Mouse (Mus musculus) lung, postnatal 10 days (tissue): ENCODE data around the gene Tln1.
A peak's percentile ranks its signal among the peaks of the same experiment; 100 is the strongest.
"Not testable (repeated sequence)": the region's sequence is repeated elsewhere in the genome, so short reads cannot be mapped to it uniquely, and the experiment has no call there.

Experiments
- DNase-seq: peaks from one replicate; pipeline ENCODE4 v3.0.0; 2021

Gene Tln1

DNA sequence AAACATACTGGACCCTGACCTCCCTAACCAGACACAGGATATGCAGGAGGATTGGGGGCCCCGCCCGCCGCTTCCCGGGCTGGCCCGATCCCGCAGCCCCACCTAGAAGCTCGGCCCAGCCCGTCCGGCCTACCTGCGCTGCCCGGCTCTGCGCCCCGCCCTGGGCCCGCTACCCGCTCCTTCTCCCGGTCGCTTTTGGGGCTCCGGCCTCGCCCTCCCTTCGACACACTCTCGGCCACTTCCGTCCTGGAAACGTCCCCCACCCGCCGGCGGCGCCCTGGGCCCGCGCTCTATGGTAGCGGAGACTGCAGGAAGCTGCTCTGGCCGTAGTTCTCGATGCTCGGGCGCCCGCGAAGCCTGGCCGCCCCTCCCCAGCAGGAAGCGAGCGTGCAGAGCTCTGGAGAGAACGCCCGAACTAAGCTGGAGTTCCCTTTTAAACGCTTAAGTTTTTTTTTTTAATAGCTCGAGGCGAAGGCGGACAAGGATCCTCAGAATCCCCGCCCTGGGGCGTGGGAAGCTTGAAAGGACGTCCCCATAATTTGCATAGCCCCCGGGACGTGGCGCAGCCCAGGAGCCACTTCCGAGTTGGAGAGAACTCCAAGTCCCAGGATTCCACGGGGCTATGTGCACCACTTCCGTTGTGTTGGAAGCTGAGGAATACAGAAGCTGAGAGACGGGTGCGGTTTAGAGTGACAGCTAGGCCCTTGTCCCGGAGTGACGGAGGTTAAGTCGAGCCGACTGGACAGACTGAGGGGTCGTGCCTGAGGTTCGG is at the start of gene Tln1, which contains the start of gene Creb3:
TSS of gene Tln1 (minus strand) at position 695 of the 772 bp plus-strand sequence.
TSS of gene Creb3 (plus strand) at position 336 of the 772 bp plus-strand sequence.
- peak; percentile 96 for DNase-seq

DNA sequence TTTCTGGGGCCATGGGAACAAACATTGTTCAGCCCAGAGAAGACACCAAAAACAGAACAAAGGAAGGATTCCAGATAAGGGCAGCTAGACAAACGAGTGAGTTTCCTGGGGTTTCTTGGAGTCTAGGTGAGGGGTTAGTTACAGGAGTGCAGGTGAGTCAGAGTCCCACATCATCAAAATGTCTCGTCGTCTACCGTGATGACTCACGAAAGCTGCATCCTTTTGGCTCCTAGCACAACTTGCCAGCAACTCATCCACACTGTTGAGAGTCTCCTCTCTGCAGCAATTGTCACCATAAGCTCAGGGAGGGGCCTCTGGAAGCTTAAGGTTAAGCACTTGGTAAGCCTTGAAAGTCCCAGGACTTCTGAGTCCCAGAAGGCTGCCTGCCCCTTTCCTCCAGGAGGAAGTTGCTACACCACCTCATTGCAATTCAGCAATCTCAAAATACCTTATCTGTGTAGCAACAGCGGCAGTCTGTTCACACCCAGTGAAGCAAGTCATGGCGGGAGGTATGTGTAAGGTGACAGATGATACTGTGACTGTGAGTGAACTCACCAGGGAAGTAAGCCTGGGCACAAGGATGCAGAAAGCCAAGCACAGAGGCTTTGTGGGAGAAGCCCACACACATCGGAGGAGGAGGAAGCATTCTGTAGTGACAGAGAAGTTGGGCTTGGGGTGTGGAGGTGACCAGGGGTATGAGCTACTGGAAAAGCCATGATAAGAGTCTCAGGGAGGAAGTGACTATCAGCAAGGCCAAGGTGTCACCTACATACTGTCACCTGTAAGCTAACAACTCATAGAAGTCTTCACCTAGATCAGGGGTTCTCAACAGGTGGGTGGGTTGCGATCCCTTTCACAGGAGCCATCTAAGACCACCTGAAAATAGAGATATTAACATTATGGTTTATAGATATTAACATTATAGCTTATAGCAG is 42.5 kb upstream of the Tln1 start:
- no peak for DNase-seq

DNA sequence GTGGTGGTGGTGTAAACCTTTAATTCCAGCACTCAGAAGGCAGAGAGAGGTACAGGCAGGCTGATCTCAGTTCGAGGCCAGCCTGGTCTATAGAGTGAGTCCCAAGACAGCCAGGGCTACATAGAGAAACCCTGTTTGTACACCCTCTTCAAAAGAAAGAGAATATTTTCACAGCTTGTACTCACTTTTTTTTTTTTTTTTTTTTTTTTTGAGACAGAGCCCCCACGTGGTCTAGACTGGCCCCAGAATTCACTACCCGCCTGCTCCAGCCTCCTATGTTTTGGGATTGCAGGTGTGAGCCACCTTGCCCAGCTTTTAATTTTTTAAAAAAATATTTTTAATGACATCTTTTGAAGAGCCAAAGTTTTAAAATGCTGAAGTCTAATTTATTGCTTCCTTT is 41.6 kb upstream of the Tln1 start:
- no peak for DNase-seq

DNA sequence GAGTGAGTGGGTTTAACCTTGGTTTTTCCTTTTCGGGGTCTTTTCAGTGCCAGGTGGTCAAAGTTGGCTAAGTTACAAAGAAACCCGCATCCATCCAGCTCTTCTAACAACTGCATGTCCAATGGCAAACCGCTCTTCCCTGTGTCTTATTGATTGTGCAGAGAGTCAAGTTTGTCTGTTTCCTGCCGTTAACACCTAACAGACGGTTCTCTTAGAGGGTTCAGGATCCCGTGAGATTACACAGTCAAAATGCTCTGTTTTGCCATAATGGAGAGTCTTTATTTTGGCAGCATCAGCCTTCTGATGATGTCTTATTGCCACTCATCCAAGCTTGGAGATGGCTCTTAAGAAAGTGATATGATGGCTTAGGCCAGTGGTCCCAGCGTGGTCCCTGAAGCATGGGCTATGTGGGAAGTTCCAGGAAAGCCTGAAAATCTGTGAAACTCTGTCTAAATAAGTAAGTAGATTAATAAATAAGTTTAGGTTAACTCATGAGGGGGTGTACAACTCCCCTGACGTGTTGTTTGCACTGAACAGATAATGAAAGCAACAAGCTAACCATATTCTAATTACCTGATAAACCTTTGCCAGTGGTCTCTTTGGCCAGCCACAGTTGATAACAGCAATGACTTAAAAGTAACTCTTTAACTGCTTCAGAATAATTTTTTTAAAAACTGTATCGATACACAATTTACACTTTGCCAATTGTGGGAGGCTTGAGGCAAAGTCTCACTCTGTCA is 37.9 kb upstream of the Tln1 start:
- DNase-seq: no peak

DNA sequence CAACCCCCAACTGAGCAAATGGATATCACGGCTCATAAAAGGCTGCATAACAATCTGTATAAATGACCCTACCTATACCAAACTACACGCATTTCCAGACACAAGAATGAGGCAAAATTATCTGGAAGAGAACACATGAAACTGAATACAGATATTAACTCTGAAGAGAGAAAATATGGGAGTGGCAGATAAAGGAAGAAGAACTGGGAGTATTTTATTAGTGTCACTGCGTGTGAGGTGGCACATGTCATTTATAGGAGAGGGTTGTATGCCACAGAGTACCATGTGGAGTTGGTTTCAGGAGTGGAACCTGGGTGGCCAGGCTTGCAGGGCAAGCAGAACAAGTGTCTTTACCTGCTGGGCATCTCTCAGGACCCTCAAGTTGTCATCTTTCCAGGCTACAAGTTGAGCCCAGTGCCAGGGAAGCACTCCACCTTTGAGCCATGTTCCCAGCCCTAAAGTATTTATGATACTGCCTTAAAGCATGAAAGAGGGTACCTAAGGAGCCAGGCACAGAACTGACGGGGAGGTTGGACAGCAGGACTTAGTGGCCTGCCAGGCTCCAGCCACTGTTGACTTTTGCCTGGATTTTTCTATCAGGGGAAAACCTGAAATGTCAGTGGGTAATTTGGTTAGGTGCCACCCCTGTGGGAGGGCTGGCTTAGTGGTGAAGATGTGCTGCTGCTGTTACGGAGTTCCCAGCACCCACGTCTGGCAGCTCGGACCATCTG is 36.3 kb upstream of the Tln1 start:
- DNase-seq: no peak

DNA sequence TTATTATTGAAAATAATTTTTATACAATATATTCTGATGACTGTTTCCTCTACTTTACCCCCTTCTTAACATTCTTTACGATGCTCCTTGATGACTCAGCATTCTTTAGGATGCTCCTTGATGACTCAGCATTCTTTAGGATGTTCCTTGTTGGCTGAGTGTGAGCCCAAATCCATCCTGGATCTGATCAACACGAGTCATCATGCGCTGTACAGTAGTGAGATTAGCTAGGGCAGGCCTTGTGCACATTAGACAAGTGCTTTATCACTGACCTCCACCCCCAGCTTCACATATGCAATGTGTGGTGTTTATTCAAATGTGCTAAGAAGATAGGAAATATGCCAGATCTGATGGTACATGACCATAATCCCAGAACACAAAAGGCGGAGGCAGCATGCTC is 35.7 kb upstream of the Tln1 start:
- DNase-seq: no peak

DNA sequence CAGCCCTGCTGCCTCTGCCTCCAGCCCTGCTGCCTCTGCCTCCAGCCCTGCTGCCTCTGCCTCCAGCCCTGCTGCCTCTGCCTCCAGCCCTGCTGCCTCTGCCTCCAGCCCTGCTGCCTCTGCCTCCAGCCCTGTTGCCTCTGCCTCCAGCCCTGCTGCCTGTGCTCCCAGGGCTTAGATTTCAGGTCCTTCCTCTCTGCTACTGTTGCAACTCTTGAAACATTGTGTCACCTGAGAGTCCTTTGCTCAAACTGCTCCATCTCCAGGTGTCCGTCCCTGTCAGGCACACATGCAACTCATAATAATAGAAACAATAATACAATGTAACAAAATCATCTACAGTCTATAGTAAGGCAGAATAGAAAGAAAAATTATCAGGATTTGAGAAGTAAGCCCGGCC is 34.1 kb upstream of the Tln1 start:
- not testable (repeated sequence) for DNase-seq

DNA sequence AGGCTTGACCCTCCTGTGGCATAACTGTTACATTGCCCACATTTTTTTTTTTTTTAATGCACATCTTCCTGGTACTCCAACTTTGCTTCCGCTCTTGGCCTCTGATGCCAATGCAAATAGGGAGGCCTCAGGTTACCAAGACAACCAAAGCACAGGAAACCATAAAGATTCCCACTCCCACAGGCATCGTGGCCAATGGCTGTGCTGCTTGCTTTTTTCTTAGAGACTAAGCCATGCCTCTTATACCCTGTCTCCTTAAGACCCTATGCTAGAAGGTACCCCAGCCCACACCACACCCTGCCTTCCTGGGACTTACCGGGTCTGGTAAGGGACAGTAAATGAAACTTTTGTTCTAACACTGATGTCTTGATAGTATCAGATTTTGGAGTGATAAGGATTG is 31.0 kb upstream of the Tln1 start:
- DNase-seq: no peak

DNA sequence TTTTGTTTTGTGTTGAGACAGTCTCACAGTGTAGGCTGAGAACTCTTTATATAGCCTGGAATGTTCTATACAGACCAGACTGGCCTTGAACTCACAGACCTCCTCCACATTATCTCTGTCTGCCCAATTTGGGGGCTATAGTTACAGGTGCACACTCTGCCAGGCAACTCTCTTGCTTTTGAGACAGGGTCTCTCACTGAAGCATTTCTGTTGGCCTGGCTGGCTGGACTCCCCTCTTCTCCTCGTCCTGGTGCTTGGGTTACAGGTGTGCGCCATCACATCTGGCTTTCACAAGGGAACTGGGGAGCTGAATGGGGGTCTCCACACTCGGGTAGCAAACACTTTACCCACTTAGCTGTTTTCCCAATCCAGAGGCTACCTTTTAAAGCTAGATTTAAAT is 29.5 kb upstream of the Tln1 start:
- DNase-seq: no peak

DNA sequence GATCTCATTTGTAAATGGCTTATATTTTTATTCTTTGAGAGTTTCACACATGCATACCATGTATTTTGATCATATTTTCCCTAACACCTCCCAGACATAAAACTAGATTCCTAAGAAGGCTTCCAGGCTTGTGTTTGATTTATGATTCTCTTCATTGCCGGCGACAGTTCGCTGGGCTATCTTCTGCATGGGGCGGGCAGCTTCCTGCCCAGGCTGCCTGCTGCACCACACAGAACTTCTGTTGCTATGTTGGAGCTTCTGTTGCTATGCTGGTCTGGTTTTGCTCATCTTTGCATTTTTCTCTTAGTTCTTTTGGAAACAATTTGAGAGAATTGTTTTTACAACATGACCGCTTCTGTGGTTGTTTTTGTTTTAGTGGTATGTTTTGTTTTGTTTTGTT is 29.1 kb upstream of the Tln1 start:
- no peak for DNase-seq

DNA sequence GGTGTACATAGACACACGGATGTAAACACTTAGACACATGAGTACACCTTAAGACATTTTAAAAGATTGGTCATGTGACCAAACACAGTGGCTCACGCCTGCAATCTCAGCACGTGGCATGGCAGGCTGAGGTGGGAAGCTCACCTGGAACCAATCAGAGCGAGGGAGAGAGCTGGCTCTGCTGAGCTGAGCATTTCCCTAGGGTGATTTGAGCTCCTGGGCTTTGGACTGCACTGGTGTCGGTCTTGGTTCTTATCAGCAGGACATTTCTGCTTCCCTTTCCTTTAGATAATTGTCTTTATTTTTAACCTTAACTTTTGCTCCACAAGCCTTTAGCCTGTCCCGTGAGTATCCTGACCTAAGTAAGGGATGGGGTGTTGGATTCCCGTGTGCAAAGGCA is 25.2 kb upstream of the Tln1 start:
- DNase-seq: no peak

DNA sequence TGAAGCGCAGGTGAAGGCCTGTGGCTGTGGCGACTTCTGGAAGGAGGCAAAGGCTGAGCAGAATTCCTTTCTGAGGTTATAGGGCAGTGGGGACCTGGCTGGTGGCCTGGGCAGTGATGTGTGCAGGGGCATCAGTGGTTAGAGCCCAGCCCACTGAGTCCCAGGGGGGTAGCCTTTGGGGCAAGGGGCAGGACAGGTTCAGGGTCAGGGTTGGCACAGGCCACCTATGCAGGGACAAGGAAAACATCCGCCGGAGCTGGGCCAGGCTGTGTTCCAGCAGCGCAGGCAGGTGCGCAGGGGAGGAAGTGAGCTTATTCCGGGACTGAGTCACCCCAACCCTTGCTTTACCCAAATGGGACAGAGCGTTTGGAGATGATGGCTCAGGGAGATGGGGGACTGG is 23.9 kb upstream of the Tln1 start:
- DNase-seq: no peak

DNA sequence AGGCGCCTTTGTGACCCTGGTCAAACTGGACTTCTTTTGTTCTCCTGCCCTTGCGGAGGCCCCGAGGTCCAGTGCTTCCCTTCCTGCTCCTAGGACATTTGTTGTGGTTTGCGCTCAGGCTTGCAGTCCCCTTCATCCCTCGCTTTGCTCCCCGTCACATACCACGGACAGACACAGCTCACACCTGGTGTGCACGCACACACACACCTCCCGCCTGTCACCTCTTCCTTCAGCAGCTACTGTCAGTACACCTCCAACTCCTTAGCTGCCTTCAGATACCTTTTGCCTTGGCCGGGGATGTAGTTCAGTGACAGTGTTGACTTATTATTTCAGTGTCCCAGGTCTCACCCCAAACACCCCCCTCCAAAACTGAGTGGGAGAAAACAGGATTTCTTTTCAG is 23.2 kb upstream of the Tln1 start:
- no peak for DNase-seq

DNA sequence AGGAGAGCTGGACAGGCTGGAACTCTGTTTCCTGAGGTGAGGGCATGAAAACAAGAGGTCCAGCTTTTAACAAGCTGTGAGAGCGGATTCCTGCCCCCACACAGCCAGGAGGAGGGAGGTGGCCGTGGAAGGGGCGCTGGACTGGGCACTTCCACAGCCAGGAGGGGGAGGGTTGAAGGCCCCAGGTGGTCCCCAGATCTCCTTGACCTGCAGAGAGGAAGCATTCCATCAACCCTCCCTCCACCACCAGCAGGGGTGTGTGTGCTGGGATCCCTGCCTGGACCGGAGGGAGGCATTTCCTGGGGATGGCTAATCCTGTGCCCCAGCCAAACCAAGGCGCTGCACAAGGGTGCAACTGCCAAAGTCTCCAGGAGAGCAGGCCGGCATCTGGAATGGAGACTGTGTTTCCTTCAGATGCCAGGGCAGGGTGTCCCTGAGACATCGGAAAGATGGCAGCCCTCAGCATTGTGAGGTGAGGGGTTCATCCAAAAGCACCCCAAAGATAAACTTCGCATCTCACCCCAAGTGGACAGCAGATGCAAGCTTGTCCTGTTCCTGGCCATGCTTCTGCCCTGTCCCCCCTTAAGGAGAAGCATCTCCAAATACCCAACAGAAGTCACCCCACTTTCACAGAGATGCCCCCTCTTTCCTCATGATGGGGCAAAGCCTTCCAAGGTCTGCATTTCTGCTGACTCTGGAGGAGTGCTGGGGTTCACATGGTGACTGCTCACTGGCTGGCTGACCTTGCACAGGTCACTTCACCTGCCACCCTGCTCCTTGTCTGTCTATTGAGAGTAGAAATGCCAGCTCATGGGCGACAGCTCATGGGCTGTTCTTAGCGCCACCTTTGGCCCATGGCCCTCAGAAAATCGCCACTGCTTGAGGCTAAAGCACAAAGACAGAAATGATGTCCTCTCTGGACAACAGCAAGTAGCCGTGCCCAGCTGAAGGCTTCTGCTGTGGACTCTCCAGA is 22.2 kb upstream of the Tln1 start, which contains the start of gene Msmp:
TSS of gene Msmp (minus strand) at position 51 of the 973 bp plus-strand sequence.
- DNase-seq: peak; percentile 49

DNA sequence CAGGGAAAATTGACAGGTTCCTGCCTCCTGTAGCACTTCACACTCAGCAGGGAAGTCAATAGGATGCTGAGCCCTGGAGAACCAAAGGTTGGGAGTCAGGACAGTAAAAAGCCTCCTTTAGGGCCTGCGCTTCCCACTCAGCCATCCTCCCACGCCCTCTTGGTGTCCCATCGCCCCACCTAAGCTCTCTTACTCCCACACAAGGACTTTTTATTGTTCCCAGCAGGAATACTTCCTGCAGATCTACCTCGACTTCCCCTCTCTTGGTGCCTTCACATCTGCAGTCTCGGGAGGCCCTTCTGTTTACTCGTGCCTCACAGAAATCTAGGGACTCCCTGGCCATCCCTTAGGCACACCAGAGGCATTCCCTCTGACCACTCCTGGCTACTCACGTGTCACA is 20.9 kb upstream of the Tln1 start:
- DNase-seq: no peak

DNA sequence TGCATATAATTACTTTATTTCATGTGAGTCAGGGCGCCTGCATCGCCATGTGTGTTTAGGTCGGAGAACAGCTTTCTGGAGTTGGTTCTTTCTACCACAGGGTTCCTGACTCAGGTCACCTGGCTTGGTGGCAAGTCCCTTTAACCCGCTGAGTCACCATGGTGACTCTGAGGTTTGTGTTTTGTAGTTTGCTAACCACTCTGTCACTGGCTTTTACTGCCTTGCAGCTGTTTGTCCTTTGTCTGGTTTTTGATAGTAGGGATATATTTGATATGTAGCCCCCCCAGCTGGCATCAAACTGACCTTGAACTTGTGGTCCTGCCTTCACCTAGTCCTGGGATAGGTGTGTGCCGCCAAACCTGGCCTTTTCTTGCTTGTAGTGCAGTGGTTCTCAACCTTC is 19.8 kb upstream of the Tln1 start:
- DNase-seq: no peak

DNA sequence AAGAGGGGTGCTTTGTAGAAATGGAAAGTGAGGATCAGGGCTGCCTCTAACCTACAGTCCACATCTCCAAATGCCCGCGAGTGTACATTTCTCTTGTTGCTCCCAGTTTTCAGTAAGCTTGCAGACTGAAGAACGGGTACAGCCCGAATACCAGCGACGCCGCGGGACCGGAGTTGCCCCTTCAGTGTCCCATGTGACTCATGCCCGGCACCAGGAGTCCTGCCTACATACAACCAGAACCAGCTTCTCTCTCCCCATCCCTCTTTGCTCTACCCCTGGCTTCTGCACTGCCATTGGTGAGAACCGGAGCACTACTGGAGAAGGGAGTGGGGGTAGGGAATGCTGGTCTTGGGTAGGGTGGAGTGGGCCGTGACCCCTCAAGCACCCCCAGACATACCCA is 18.9 kb upstream of the Tln1 start:
- no peak for DNase-seq

DNA sequence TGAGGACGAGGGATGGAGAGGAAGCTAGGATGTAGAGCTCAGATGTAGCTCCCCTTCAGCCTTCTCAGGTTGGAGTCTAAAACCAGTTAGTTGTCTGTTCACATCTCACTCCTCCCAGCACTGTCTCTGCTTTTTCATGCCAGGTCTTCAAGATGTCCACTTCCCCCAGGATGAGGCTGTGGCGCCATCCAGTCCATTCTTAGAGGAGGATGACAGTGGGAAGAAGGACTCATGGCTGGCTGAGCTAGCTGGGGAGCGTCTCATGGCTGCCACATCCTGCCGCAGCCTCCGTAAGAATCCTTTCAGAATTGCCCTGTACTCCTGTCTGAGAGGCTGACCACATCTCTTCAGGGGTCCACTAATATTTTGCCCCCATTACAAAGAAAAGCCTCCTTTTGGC is 18.2 kb upstream of the Tln1 start:
- DNase-seq: no peak

DNA sequence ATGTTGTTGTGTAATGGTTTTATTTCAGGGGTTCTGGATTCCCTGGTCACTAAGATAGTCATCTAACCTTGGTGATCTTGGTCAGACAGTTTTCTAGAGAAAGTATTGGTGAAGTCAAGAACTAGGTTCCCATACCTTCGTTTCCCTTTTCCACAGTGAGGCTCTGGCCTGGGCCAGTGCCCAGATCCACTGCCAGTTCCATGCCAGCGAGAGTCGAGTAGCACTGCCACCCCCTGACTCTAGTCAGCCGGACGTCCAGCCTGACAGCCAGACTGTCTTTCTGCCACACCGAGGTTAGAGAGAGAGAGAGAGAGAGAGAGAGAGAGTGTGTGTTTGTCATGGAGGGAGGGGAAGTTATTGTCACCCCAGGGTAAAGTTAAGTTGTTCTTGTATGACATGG is 17.2 kb upstream of the Tln1 start:
- DNase-seq: no peak

DNA sequence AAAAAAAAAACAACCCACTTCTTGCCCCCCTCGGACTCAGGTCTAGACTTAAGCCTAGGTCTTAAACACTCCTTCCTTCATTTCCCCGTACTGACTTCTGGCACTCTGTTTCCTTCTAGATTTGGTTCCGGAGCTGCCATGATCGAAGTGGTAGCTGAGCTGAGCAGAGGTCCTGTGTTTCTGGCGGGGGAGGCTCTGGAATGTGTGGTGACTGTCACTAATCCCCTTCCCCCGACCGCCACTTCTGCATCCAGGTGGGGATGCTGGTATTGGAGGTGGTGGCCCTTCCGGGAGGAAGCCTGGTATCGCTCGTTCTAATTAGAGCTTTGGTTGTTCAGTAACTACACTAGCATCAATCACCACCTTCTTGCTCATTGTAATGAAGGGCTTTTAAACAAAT is 16.8 kb upstream of the Tln1 start:
- DNase-seq: no peak
